Mouse (Mus musculus) forebrain, embryonic 16.5 days (tissue): ENCODE data around the gene Mybph. TPM values are rescaled to one million over a fixed set of nuclear protein-coding genes. Genes with fewer than 3 reads are reported as not detected.

Experiments used
- ATAC-seq: fragments of 200-750 bp; cut with Nextera tagmentation; 2 replicates; pipeline ENCODE4 v1.8.0; 2017; ENCODE audit warnings: mild to moderate bottlenecking, moderate library complexity
- H3K27ac ChIP-seq: fragments of 300-500 bp; sonication (generic); 2 replicates; pipeline ENCODE4 v1.5.1; 2014; ENCODE audit warnings: low read length, control low read depth
- H3K27me3 ChIP-seq: fragments of 300-500 bp; sonication (generic); replicated peaks from 2 replicates; pipeline ENCODE4 v1.6.1; 2014; ENCODE audit warnings: low read length; ENCODE audit not compliant: control insufficient read depth, insufficient read depth
- H3K36me3 ChIP-seq: fragments of 300-500 bp; sonication (generic); 2 replicates; pipeline ENCODE4 v1.6.1; 2014; ENCODE audit not compliant: control insufficient read depth, insufficient read depth
- H3K4me1 ChIP-seq: fragments of 300-500 bp; sonication (generic); replicated peaks from 2 replicates; pipeline ENCODE4 v1.6.1; 2014; ENCODE audit warnings: low read length; ENCODE audit not compliant: control insufficient read depth, insufficient read depth
- H3K4me2 ChIP-seq: fragments of 300-500 bp; sonication (generic); 2 replicates; pipeline ENCODE4 v1.6.1; 2014; ENCODE audit warnings: mild to moderate bottlenecking, low read length, control low read depth
- H3K4me3 ChIP-seq: fragments of 300-500 bp; sonication (generic); replicated peaks from 2 replicates; pipeline ENCODE4 v1.5.1; 2014; ENCODE audit warnings: mild to moderate bottlenecking, low read length, control low read depth
- H3K9ac ChIP-seq: fragments of 300-500 bp; sonication (generic); replicated peaks from 2 replicates; pipeline ENCODE4 v1.6.1; 2014; ENCODE audit warnings: low read depth, low read length, control low read depth
- H3K9me3 ChIP-seq: fragments of 300-500 bp; sonication (generic); 2 replicates; pipeline ENCODE4 v1.6.1; 2016; ENCODE audit warnings: low read length; ENCODE audit not compliant: control insufficient read depth
- WGBS: fragments of 180-500 bp; shearing (Covaris S2); extraction: QIAGEN DNeasy Blood & Tissue Kit; methylation state at CpG from one replicate; pipeline ENCODE4 v1.1.7; 2014; 5-methylcytosine and 5-hydroxymethylcytosine counted together
- polyA plus RNA-seq: library from polyadenylated mRNA; unstranded; fragments of >200 nt; fragmentation: Nextera tagmentation; extraction: Ambion mirVana; gene quantifications from 2 replicates; pipeline ENCODE4 v1.2.1, GENCODE M21; 2015

The Mybph gene
- polyA plus RNA-seq, 1 experiment from 2014 or later: not detected

DNA sequence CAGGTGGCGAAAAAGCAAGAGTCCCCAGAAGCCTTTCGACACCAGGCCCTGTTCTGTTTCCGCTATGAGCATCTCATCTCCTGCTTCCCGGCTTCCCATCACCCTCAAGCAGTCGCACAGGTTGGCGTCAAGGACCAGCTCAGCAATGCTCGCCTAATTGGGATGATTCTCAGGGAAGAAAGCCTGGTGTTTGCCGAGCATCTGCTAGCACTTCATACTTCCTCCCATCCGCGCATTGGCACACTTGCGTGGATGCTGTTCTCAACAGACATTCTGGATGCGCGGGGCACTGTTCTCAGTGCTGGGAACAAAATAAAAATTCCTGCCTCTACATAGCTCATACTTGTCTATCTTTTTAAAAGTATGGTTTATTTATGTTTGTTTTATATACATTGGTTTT is 11.0 kb downstream of the Mybph start:
- H3K4me2 ChIP-seq: no peak overlapping the region
- no peak overlapping the region for H3K4me3 ChIP-seq
- peaks cover 11% of the 10 kb centered on the region for H3K4me1 ChIP-seq
- no peaks in the 10 kb centered on the region for H3K9me3 ChIP-seq
- ATAC-seq: peak; percentile 59; the same call in 1 of the 2 replicates
- no peaks in the 10 kb centered on the region for H3K27me3 ChIP-seq
- 69% methylated on average over 13 of the region's 13 CpGs for WGBS
- H3K27ac ChIP-seq: peak overlapping the region; percentile 69
- 0 out of 2 replicates have a peak, but pooled peaks cover 2% of the 10 kb centered on the region for H3K36me3 ChIP-seq
- no peak overlapping the region for H3K9ac ChIP-seq

DNA sequence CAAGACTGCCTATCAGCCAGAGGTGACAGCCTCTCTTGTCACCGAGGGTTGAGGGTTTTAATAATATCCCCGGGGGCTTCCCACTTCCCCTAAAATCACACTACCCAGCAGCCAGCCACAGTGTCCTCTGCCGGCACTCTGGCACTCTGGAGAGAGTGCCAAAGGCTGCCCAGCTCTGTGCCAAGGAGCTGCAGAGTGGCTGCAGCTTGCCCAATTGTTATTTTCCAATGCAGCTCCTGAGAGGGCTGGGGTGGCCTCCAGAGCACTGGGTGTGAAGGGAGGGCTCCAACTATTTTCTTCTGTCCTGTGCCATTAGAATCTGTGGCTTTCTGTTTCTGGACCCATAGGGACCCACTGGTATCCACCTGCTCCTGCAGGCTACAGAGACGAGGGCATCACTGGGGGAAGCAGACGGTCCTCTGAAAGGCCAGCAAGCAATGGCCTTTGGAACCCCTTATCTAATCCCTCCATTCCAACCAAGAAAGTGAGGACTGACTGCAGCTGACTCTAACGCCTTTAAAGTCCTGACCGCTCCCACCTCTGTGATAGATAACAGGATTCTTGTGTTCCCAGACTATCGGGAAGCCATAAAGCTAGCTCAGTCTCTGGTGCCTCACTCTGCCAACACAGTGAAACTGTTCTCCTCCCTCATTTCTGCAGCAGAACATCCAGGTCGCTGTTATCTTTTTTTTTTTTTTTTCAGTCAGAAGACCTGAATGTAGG is 12.2 kb downstream of the Mybph start:
- no peak overlapping the region for H3K4me2 ChIP-seq
- no peak overlapping the region for H3K4me3 ChIP-seq
- H3K9me3 ChIP-seq: no peaks in the 10 kb centered on the region
- ATAC-seq: peak; percentile 47
- peak overlapping the region; percentile 42 for H3K27ac ChIP-seq
- H3K27me3 ChIP-seq: no peaks in the 10 kb centered on the region
- H3K4me1 ChIP-seq: peaks cover 11% of the 10 kb centered on the region
- 59% methylated on average over 9 of the region's 9 CpGs for whole genome bisulfite sequencing
- peak overlapping the region; percentile 22; the same call in 1 of the 2 replicates for H3K9ac ChIP-seq
- H3K36me3 ChIP-seq: 0 out of 2 replicates have a peak, but pooled peaks cover 2% of the 10 kb centered on the region

GRCm38 (mm10) chr1:134206085-134206484 is 12.8 kb downstream of the Mybph start:
- ATAC-seq: no peak
- 0 out of 2 replicates have a peak, but pooled peaks cover 2% of the 10 kb centered on the region for H3K36me3 ChIP-seq
- 53% methylated on average over 5 of the region's 5 CpGs for WGBS
- H3K27ac ChIP-seq: no peak overlapping the region
- no peak overlapping the region for H3K9ac ChIP-seq
- H3K4me3 ChIP-seq: no peak overlapping the region
- no peak overlapping the region for H3K4me2 ChIP-seq
- H3K27me3 ChIP-seq: no peaks in the 10 kb centered on the region
- H3K9me3 ChIP-seq: no peaks in the 10 kb centered on the region
- peaks cover 11% of the 10 kb centered on the region for H3K4me1 ChIP-seq

GRCm38 (mm10) chr1:134210179-134210755 is 17.0 kb downstream of the Mybph start:
- no peaks in the 10 kb centered on the region for H3K27me3 ChIP-seq
- no peak overlapping the region for H3K9ac ChIP-seq
- no peak overlapping the region for H3K27ac ChIP-seq
- H3K4me1 ChIP-seq: peaks cover 14% of the 10 kb centered on the region
- H3K9me3 ChIP-seq: no peaks in the 10 kb centered on the region
- H3K4me2 ChIP-seq: no peak overlapping the region
- H3K4me3 ChIP-seq: no peak overlapping the region
- no peak for ATAC-seq
- WGBS: 47% methylated on average over 6 of the region's 6 CpGs
- H3K36me3 ChIP-seq: no peaks in the 10 kb centered on the region

DNA sequence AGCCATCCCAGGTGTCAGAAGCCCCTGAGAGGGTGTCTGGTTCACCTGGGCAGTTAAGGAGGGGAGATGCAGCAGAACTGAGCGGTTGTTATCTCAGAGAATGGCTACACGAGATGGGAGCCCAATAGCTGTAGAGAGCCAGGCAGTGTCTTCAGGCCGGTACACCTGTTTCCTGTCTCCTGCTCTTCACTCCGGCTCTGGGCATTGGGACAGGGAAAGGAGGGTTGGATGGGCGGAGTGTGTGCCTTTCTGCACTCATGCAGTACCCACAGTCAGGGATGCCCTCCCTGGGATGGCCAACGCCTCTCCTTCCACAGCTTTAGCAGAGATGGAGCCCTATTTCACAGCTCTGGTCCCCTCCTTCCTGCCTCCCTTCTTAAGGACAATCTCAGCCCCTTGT is 17.8 kb downstream of the Mybph start:
- H3K36me3 ChIP-seq: no peaks in the 10 kb centered on the region
- no peak for ATAC-seq
- no peak overlapping the region for H3K9ac ChIP-seq
- H3K4me1 ChIP-seq: peaks cover 15% of the 10 kb centered on the region
- no peaks in the 10 kb centered on the region for H3K27me3 ChIP-seq
- no peak overlapping the region for H3K4me2 ChIP-seq
- no peak overlapping the region for H3K27ac ChIP-seq
- WGBS: 73% methylated on average over 6 of the region's 6 CpGs
- H3K4me3 ChIP-seq: no peak overlapping the region
- no peaks in the 10 kb centered on the region for H3K9me3 ChIP-seq

DNA sequence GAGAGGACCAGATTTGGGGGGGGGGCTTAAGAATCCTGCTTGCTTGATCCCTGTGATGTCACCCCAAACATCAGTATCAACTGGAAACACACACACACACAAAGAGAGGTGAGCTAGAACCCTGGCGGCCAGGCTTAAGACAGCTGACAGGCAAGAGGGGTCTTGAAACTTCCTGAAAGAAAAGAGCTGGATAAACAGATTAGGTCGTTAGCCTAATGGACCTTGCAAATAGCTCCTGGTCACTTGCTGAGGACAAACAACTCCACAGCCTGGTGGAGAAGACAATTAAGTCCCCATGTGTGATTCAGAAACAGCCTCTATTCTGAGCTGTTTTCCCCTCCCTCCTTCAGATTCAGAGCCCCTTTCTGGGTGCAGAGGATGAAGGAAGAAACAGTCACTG is 18.4 kb downstream of the Mybph start:
- Histone ChIP-seq H3K9me3 (no peaks in the 10 kb centered on the region), H3K4me1 (peaks cover 17% of the 10 kb centered on the region), H3K4me3 (no peak overlapping the region), H3K9ac (no peak overlapping the region), H3K4me2 (no peak overlapping the region), H3K36me3 (no peaks in the 10 kb centered on the region), H3K27ac (no peak overlapping the region), H3K27me3 (no peaks in the 10 kb centered on the region)
- ATAC-seq: no peak
- WGBS: 9% methylated on average over 2 of the region's 2 CpGs

GRCm38 (mm10) chr1:134212351-134212750 is 19.1 kb downstream of the Mybph start:
- H3K36me3 ChIP-seq: no peaks in the 10 kb centered on the region
- no peak overlapping the region for H3K4me2 ChIP-seq
- ATAC-seq: no peak
- H3K27ac ChIP-seq: no peak overlapping the region
- H3K4me3 ChIP-seq: no peak overlapping the region
- WGBS: 75% methylated on average over 6 of the region's 6 CpGs
- no peak overlapping the region for H3K9ac ChIP-seq
- peaks cover 21% of the 10 kb centered on the region for H3K4me1 ChIP-seq
- H3K9me3 ChIP-seq: no peaks in the 10 kb centered on the region
- no peaks in the 10 kb centered on the region for H3K27me3 ChIP-seq

- Histone ChIP-seq H3K9ac (no peak overlapping the region), H3K4me2 (no peak overlapping the region), H3K27me3 (no peaks in the 10 kb centered on the region), H3K27ac (no peak overlapping the region), H3K36me3 (no peaks in the 10 kb centered on the region), H3K4me1 (peaks cover 21% of the 10 kb centered on the region), H3K9me3 (no peaks in the 10 kb centered on the region), H3K4me3 (no peak overlapping the region)
- no peak for ATAC-seq
- 71% methylated on average over 7 of the region's 7 CpGs for WGBS
Observed at GRCm38 (mm10) chr1:134213405-134213804, 20.2 kb downstream of the Mybph start.

GRCm38 (mm10) chr1:134215059-134215458 is 21.8 kb downstream of the Mybph start:
- no peaks in the 10 kb centered on the region for H3K9me3 ChIP-seq
- no peaks in the 10 kb centered on the region for H3K36me3 ChIP-seq
- H3K4me2 ChIP-seq: no peak overlapping the region
- H3K27me3 ChIP-seq: no peaks in the 10 kb centered on the region
- whole genome bisulfite sequencing: 67% methylated on average over 7 of the region's 7 CpGs
- ATAC-seq: no peak
- H3K9ac ChIP-seq: no peak overlapping the region
- H3K27ac ChIP-seq: no peak overlapping the region
- H3K4me3 ChIP-seq: no peak overlapping the region
- H3K4me1 ChIP-seq: peaks cover 21% of the 10 kb centered on the region
